Mouse (Mus musculus) hindbrain, embryonic 15.5 days (tissue): ENCODE measurements at regions not wholly inside any gene's neighbourhood (a gene's known extent, or its start where the extent isn't known, plus 50 kb on each side); places are given as distances from the start of the nearest gene placed in this dataset.

Source experiments
- ATAC-seq: fragments of 200-750 bp; cut with Nextera tagmentation; 2 replicates; pipeline ENCODE4 v1.8.0; 2017; ENCODE audit warnings: low read depth, moderate number of reproducible peaks, moderate TSS enrichment; ENCODE audit not compliant: low FRiP score
- H3K27ac ChIP-seq: fragments of 300-500 bp; sonication (generic); replicated peaks from 2 replicates; pipeline ENCODE4 v1.5.1; 2015; ENCODE audit warnings: mild to moderate bottlenecking, inconsistent platforms
- H3K27me3 ChIP-seq: fragments of 300-500 bp; sonication (generic); 2 replicates; pipeline ENCODE4 v1.6.1; 2015; ENCODE audit warnings: control low read depth, inconsistent platforms
- H3K36me3 ChIP-seq: fragments of 300-500 bp; sonication (generic); 2 replicates; pipeline ENCODE4 v1.6.1; 2015; ENCODE audit warnings: control low read depth, inconsistent platforms
- H3K4me1 ChIP-seq: fragments of 300-500 bp; sonication (generic); replicated peaks from 2 replicates; pipeline ENCODE4 v1.6.1; 2015; ENCODE audit warnings: control low read depth, inconsistent platforms
- H3K4me2 ChIP-seq: fragments of 300-500 bp; sonication (generic); 2 replicates; pipeline ENCODE4 v1.6.1; 2015; ENCODE audit warnings: moderate library complexity, mild to moderate bottlenecking, inconsistent platforms
- H3K4me3 ChIP-seq: fragments of 300-500 bp; sonication (generic); 2 replicates; pipeline ENCODE4 v1.5.1; 2015; ENCODE audit warnings: mild to moderate bottlenecking, inconsistent platforms
- H3K9ac ChIP-seq: fragments of 300-500 bp; sonication (generic); 2 replicates; pipeline ENCODE4 v1.6.1; 2015; ENCODE audit warnings: inconsistent platforms
- H3K9me3 ChIP-seq: fragments of 300-500 bp; sonication (generic); 2 replicates; pipeline ENCODE4 v1.6.1; 2016; ENCODE audit warnings: control low read depth, inconsistent platforms
- WGBS: fragments of 180-500 bp; shearing (Covaris S2); methylation state at CpG from one replicate; pipeline ENCODE4 v1.1.7; 2015; 5-methylcytosine and 5-hydroxymethylcytosine counted together

DNA sequence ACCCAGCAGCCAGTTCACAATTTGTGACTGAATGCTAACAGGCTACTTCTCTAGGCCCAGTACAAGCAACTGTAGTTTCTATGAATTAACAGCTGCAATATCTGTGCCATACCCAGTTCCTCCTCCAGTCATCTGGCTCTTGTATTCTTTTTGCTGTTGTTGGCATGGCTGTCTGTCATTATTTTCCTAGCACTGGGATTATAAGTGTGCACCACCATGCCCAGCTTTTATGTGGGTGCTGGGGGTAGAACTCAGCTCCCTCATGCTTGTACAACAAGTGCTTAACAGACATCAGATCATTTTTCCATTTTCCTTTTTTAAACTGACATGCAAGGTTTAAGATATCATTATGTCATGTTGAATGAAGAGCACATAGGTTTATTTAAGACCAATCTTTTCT lies 789.9 kb downstream of the Slc4a3 start:
- ATAC-seq: no peak
- H3K27me3 ChIP-seq: no peaks in the 10 kb centered on the region

GRCm38 (mm10) chr1:76362106-76362505 lies 816.0 kb downstream of the Slc4a3 start:
- H3K4me2 ChIP-seq: no peak overlapping the region
- no peak overlapping the region for H3K4me3 ChIP-seq
- H3K9ac ChIP-seq: no peak overlapping the region
- H3K36me3 ChIP-seq: no peaks in the 10 kb centered on the region
- ATAC-seq: no peak
- H3K4me1 ChIP-seq: no peaks in the 10 kb centered on the region
- H3K27ac ChIP-seq: no peak overlapping the region
- H3K9me3 ChIP-seq: no peaks in the 10 kb centered on the region
- WGBS: 63% methylated on average over 8 of the region's 8 CpGs
- H3K27me3 ChIP-seq: no peaks in the 10 kb centered on the region

More for the DNA sequence above, 789.9 kb downstream of the Slc4a3 start:
- Histone ChIP-seq H3K9me3 (no peaks in the 10 kb centered on the region), H3K4me1 (no peaks in the 10 kb centered on the region), H3K4me3 (no peak overlapping the region), H3K36me3 (no peaks in the 10 kb centered on the region), H3K4me2 (no peak overlapping the region), H3K9ac (no peak overlapping the region), H3K27ac (no peak overlapping the region)

DNA sequence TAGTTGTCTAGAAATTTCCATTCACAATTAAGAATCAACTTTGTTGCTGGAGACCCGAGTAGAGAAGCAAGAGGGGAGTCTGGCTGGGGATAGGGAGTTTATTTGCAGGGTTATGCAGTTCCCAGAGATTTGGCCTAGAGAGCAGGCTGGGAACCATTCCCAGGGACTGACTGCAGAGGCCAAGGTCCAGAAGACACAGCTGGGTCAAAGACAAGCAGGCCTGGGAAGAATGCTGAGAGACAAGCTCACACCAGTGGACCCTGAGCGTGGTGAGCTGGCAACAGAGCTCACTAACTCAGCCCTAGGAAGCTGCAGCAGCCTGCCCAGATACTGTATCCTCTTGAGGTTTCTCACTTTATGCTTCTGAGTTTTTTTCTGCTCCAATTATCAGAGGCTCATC lies 827.9 kb downstream of the Slc4a3 start:
- no peak overlapping the region for H3K27ac ChIP-seq
- ATAC-seq: no peak
- H3K4me2 ChIP-seq: no peak overlapping the region
- H3K9ac ChIP-seq: no peak overlapping the region
- no peak overlapping the region for H3K4me3 ChIP-seq
- no peaks in the 10 kb centered on the region for H3K9me3 ChIP-seq
- no peaks in the 10 kb centered on the region for H3K4me1 ChIP-seq
- H3K36me3 ChIP-seq: no peaks in the 10 kb centered on the region
- 63% methylated on average over 2 of the region's 2 CpGs for WGBS
- no peaks in the 10 kb centered on the region for H3K27me3 ChIP-seq

GRCm38 (mm10) chr1:76378154-76378553 lies 832.1 kb downstream of the Slc4a3 start:
- H3K27me3 ChIP-seq: no peaks in the 10 kb centered on the region
- H3K4me2 ChIP-seq: no peak overlapping the region
- H3K27ac ChIP-seq: no peak overlapping the region
- H3K4me3 ChIP-seq: no peak overlapping the region
- H3K9me3 ChIP-seq: no peaks in the 10 kb centered on the region
- no peak for ATAC-seq
- H3K36me3 ChIP-seq: no peaks in the 10 kb centered on the region
- 87% methylated on average over 3 of the region's 3 CpGs for WGBS
- H3K4me1 ChIP-seq: no peaks in the 10 kb centered on the region
- H3K9ac ChIP-seq: no peak overlapping the region

DNA sequence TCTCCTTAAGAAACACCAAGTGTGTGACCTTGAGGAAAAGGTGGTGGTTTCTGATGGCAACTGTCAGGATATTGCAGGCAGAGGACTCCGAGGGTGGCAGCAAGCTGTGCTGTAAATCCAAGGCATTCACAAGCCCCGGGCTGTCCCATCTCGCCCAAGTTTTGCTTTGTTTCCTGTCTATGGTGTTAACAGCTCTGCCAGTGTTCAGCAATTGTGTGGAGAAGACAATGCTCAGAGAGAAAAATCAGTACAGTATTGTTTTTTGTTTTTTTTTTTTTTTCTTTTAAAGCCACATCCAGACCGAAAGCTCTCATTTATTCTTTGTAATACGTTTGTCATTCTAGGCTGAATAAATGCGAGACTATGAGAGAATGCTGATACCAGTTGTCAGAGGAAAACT lies 846.5 kb downstream of the Slc4a3 start:
- no peak overlapping the region for H3K27ac ChIP-seq
- no peak overlapping the region for H3K9ac ChIP-seq
- no peaks in the 10 kb centered on the region for H3K27me3 ChIP-seq
- WGBS: 40% methylated on average over 6 of the region's 6 CpGs
- H3K4me3 ChIP-seq: no peak overlapping the region
- H3K9me3 ChIP-seq: no peaks in the 10 kb centered on the region
- no peak for ATAC-seq
- no peaks in the 10 kb centered on the region for H3K36me3 ChIP-seq
- H3K4me1 ChIP-seq: peaks cover 12% of the 10 kb centered on the region
- no peak overlapping the region for H3K4me2 ChIP-seq

DNA sequence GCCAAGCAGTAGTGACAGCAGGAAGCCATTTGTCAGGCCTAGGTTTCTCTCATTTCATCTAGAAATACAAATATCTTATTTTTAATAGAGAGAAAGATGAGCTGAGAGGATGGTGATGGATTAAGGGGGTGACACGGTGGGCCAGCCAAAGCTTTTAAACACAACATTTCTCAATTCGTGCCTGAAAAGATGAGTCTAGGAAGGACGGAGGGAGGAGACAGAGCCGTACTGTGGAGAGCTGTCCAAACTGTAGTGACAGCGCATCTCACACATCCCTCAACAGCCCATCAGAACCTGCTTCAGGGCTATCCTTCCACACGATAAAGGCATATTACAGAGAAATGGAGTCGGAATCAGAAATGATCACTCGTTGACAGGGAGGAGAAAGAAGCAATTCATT lies 848.0 kb downstream of the Slc4a3 start:
- H3K4me3 ChIP-seq: no peak overlapping the region
- H3K4me2 ChIP-seq: no peak overlapping the region
- H3K36me3 ChIP-seq: no peaks in the 10 kb centered on the region
- WGBS: 81% methylated on average over 8 of the region's 8 CpGs
- no peaks in the 10 kb centered on the region for H3K27me3 ChIP-seq
- peaks cover 12% of the 10 kb centered on the region for H3K4me1 ChIP-seq
- no peak overlapping the region for H3K9ac ChIP-seq
- H3K9me3 ChIP-seq: no peaks in the 10 kb centered on the region
- ATAC-seq: no peak
- no peak overlapping the region for H3K27ac ChIP-seq

GRCm38 (mm10) chr1:76402854-76403253 lies 856.8 kb downstream of the Slc4a3 start:
- ATAC-seq: no peak
- WGBS: 65% methylated on average over 2 of the region's 2 CpGs
- Histone ChIP-seq H3K4me3 (no peak overlapping the region), H3K27me3 (no peaks in the 10 kb centered on the region), H3K4me2 (no peak overlapping the region), H3K27ac (no peak overlapping the region), H3K9me3 (no peaks in the 10 kb centered on the region), H3K36me3 (no peaks in the 10 kb centered on the region), H3K9ac (no peak overlapping the region), H3K4me1 (no peaks in the 10 kb centered on the region)

DNA sequence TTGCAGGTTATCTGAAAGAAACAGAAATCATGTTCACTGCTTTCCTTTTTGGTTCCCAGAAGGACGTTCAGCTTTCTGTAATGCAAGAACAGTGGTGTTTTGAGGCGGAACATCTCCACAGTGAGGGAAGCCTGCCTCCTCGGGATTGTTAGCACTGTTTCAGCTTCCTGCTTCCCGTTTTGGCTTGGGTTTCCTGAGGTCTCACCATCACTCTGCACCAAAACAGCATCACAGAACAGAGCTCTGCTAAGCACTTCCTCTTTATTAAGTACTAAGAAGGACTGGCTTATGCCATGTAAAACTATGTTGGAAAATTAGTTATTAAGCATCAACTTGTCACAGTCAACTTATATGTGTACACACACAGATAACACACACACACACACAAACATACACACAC lies 857.9 kb downstream of the Slc4a3 start:
- Histone ChIP-seq H3K4me1 (no peaks in the 10 kb centered on the region), H3K9ac (no peak overlapping the region), H3K9me3 (no peaks in the 10 kb centered on the region), H3K4me3 (no peak overlapping the region), H3K27me3 (no peaks in the 10 kb centered on the region), H3K27ac (no peak overlapping the region), H3K36me3 (no peaks in the 10 kb centered on the region), H3K4me2 (no peak overlapping the region)
- ATAC-seq: no peak
- WGBS: 75% methylated on average over 4 of the region's 4 CpGs

GRCm38 (mm10) chr1:76410813-76411212 lies 864.7 kb downstream of the Slc4a3 start:
- 78% methylated on average over 4 of the region's 4 CpGs for WGBS
- ATAC-seq: no peak
- Histone ChIP-seq H3K4me3 (no peak overlapping the region), H3K27ac (no peak overlapping the region), H3K27me3 (no peaks in the 10 kb centered on the region), H3K4me2 (no peak overlapping the region), H3K4me1 (no peaks in the 10 kb centered on the region), H3K9me3 (no peaks in the 10 kb centered on the region), H3K9ac (no peak overlapping the region), H3K36me3 (no peaks in the 10 kb centered on the region)

- Histone ChIP-seq H3K9ac (no peak overlapping the region), H3K4me3 (no peak overlapping the region), H3K27me3 (no peaks in the 10 kb centered on the region), H3K4me2 (no peak overlapping the region), H3K9me3 (no peaks in the 10 kb centered on the region), H3K36me3 (no peaks in the 10 kb centered on the region), H3K4me1 (no peaks in the 10 kb centered on the region), H3K27ac (no peak overlapping the region)
- no peak for ATAC-seq
- WGBS: 84% methylated on average over 9 of the region's 9 CpGs
These were observed 874.5 kb downstream of the Slc4a3 start for GRCm38 (mm10) chr1:76420525-76420924.

GRCm38 (mm10) chr1:76427439-76427838 lies 881.4 kb downstream of the Slc4a3 start:
- Histone ChIP-seq H3K4me3 (no peak overlapping the region), H3K27ac (no peak overlapping the region), H3K36me3 (no peaks in the 10 kb centered on the region), H3K9me3 (no peaks in the 10 kb centered on the region), H3K9ac (no peak overlapping the region), H3K4me2 (no peak overlapping the region), H3K4me1 (no peaks in the 10 kb centered on the region), H3K27me3 (no peaks in the 10 kb centered on the region)
- ATAC-seq: no peak
- 82% methylated on average over 7 of the region's 7 CpGs for WGBS

GRCm38 (mm10) chr1:76430041-76430610 lies 884.1 kb downstream of the Slc4a3 start:
- Histone ChIP-seq H3K9me3 (no peaks in the 10 kb centered on the region), H3K27me3 (no peaks in the 10 kb centered on the region), H3K4me1 (peaks cover 6% of the 10 kb centered on the region; the same call in 1 of the 2 replicates), H3K27ac (no peak overlapping the region), H3K36me3 (no peaks in the 10 kb centered on the region), H3K4me2 (no peak overlapping the region), H3K4me3 (no peak overlapping the region), H3K9ac (no peak overlapping the region)
- no peak for ATAC-seq
- 74% methylated on average over 6 of the region's 6 CpGs for WGBS

- Histone ChIP-seq H3K9me3 (no peaks in the 10 kb centered on the region), H3K27ac (no peak overlapping the region), H3K36me3 (no peaks in the 10 kb centered on the region), H3K9ac (no peak overlapping the region), H3K4me2 (no peak overlapping the region), H3K27me3 (no peaks in the 10 kb centered on the region), H3K4me1 (peaks cover 6% of the 10 kb centered on the region; the same call in 1 of the 2 replicates), H3K4me3 (no peak overlapping the region)
- 0 out of 2 replicates have a peak, but pooled peaks have one; percentile 15 for ATAC-seq
- 14% methylated on average over 6 of the region's 6 CpGs for WGBS
These were observed 887.4 kb downstream of the Slc4a3 start for GRCm38 (mm10) chr1:76433481-76433941.
